Mouse (Mus musculus) cerebellum, adult 8-10 months (tissue): Measurements from ENCODE around the gene Eipr1.

Experiments
- DNase-seq: peaks from one replicate; pipeline ENCODE4 v3.0.0; 2022

Gene Eipr1

GRCm38 (mm10) chr12:28830471-28830870 is 78.9 kb downstream of the Eipr1 start:
- no peak for DNase-seq

DNA sequence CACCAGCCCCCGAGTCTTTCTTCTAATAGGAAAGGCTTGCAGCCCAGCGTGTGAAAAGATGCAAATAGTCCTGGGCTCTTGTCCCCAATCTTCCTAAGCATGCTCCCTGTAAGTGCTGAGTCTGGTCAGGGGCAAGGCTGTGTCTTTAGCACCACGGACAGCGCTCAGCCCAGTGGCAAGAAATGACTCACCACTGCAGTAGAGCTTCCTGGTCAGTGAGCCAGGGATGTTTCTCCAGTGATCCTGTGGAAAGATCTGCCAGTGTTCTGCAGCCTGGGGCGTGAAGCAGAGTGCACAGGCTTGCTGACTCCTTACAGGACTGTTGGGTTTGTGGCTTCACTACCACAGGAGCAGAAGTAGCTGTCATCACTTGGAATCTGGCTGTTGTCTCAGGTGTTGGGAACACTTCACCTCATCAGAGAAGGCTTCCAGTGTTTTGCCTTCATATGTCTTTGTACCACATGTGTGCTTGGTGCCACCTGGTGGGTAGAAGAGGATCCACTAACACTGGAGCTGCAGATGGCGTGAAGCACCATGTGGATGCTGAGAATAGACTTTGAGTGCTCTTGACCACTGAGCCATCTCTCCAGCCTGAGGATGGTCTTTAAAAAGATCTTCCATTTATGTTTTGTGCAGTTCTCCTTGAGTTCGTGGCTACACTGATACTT is 79.6 kb downstream of the Eipr1 start:
- peak; percentile 28 for DNase-seq

DNA sequence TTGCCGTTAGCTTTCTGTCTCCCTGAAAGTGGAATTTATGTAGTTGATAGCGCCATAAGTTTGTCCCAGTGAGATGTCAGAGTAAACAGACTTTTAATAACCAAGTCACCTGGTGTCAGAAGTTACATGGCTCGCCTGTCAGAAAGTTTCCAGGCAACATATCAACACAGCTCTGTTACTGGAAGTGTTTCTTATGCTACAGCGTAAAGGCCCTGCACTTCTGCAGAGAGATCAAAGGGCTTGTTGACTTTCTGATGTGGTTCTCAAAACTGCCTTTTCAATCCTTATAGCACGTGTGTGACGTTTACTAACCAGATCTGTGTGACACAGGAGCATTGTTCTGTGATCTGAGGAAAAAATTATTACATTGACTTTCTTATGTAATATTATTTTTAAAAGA is 82.7 kb downstream of the Eipr1 start:
- DNase-seq: no peak

DNA sequence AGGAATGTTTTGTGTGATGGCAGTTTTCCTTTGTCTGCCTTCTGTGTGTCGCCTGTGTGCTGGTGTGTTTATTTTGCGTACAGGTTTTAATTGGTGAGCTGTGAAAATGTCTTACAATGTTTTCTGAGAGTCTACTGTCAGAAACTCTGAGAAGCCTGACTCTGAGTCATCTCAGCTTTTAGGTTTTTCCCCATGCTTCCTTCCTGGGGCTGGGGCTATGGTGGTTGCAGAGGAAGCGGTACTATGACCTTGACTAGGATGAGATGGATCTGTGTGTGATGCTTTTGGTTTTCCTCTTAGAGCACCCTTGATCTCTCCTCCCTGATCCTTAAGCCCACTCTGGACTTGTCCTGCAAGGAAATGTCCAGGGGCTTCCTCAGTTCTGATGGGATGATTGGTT is 84.1 kb downstream of the Eipr1 start:
- DNase-seq: no peak

DNA sequence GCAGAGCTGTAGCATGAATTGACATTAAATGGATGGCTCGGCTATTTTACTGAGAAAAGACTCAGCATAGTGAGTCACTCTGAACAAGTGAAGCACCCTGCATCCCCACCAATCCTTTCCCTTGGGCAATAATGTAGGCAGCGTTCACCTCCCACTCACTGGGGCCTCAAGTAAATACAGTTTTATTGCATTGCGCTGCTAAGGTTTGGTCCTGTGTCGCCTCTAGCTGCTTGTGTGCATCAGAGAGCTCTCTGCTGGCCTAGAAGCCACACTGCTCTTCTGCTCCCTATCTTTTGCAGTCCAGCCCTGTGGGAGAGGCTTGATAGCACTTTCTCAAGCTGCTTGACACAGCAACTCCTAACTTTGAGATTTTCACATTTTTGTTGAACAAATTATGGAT is 86.7 kb downstream of the Eipr1 start:
- no peak for DNase-seq

DNA sequence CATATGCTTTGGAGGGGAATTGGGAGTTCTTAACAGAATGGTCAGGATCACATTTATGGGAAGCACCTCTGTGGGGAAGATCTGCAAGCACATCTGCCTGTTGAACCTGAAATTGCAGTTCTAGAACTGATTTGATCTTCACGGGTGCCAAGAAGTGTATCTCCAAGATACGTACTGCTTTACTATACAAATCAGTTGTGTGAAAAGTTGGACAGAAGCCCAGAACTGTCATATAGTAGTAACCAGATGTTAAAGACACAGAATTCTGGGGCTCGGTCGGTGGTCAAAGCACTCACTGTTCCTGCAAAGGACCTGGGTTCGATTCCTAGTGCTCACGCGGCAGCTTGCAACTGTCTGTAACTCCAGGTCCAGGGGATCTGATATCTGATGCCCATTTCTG is 87.4 kb downstream of the Eipr1 start:
- no peak for DNase-seq

- no peak for DNase-seq
These were observed 89.6 kb downstream of the Eipr1 start for GRCm38 (mm10) chr12:28841179-28841698.

- DNase-seq: no peak
These were observed 94.2 kb downstream of the Eipr1 start for GRCm38 (mm10) chr12:28845811-28846210.

DNA sequence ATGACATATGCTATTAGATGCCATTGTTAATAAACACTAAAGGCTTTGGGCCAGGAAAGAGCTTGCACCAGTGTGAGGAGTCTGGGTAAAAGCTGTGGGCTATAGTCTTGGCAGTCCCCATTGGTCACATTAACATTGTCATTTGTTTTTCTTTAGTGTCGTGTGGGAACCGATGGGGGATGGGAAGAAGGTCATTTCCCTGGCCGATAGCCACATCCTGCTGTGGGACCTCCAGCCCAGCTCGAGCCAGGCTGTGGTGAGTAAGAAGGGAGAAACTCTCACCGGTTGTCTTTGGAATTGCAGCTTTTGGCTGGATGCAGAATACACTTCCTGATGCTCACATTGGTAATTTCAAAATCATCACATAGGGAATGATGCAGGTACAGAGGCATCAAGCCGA is 95.8 kb downstream of the Eipr1 start:
- DNase-seq: no peak

GRCm38 (mm10) chr12:28848726-28849612 is 97.4 kb downstream of the Eipr1 start:
- no peak for DNase-seq

- no peak for DNase-seq
These were observed 108.1 kb downstream of the Eipr1 start for GRCm38 (mm10) chr12:28859495-28860263.

- DNase-seq: no peak
These were observed 108.6 kb downstream of the Eipr1 start for GRCm38 (mm10) chr12:28860264-28860560.

- DNase-seq: no peak
These were observed 111.7 kb downstream of the Eipr1 start for GRCm38 (mm10) chr12:28863260-28863659.

- DNase-seq: no peak
These were observed 114.5 kb downstream of the Eipr1 start for GRCm38 (mm10) chr12:28866121-28866520.

- no peak for DNase-seq
These were observed 117.2 kb downstream of the Eipr1 start for GRCm38 (mm10) chr12:28868794-28869193.

GRCm38 (mm10) chr12:28872271-28872670 is 120.7 kb downstream of the Eipr1 start:
- no peak for DNase-seq

- no peak for DNase-seq
These were observed 123.2 kb downstream of the Eipr1 start for GRCm38 (mm10) chr12:28874781-28875251.

- DNase-seq: no peak
These were observed 123.9 kb downstream of the Eipr1 start for GRCm38 (mm10) chr12:28875471-28875870.

- no peak for DNase-seq
These were observed 128.9 kb downstream of the Eipr1 start for GRCm38 (mm10) chr12:28880471-28880870.

GRCm38 (mm10) chr12:28887712-28888111 is 136.1 kb downstream of the Eipr1 start:
- no peak for DNase-seq

DNA sequence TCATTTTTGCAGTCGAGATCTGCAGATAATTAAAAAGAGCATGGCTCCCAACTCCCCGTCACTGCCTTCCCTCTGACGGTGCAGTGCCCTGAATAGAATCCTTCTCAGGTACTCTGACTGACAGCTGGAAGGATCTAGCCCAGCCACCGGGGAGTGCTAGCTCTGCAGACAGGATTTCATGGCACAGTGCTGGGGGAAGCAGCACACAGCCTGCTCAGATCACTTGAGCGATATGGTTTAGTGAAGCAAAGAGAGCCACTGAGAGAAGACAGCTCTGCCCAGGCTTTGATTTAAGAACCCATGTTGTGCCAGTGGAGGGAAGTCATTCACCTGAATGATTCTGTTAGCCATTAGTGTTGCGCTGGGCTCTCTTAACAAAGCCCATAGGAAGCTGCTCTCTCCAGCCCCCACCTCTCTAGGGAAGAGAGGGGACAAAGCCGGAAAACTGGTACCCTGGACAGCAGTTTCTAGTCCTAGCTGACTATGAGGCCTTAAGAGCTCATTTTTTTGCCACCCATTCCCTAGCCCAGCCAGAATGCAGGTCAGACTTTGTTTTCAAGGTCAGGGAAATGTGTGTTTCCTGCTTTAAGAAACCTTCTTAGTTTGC is 137.6 kb downstream of the Eipr1 start:
- DNase-seq: no peak

GRCm38 (mm10) chr12:28891523-28891922 is 139.9 kb downstream of the Eipr1 start:
- DNase-seq: no peak

GRCm38 (mm10) chr12:28896577-28896976 is 145.0 kb downstream of the Eipr1 start:
- DNase-seq: no peak
